Mouse (Mus musculus) intestine, postnatal 0 days (tissue): ENCODE data around the gene Thbs4. TPM values are rescaled to one million over a fixed set of nuclear protein-coding genes. Genes with fewer than 3 reads are reported as not detected.

ENCODE experiments used
- ATAC-seq: fragments of 200-750 bp; cut with Nextera tagmentation; 2 replicates; pipeline ENCODE4 v1.8.0; 2017; ENCODE audit warnings: mild to moderate bottlenecking, moderate TSS enrichment, moderate library complexity
- H3K27ac ChIP-seq: fragments of 300-500 bp; sonication (generic); 2 replicates; pipeline ENCODE4 v1.5.1; 2014; ENCODE audit warnings: mild to moderate bottlenecking, low read depth, low read length, moderate library complexity
- H3K27me3 ChIP-seq: fragments of 300-500 bp; sonication (generic); replicated peaks from 2 replicates; pipeline ENCODE4 v1.6.1; 2014; ENCODE audit warnings: low read length, mixed read lengths; ENCODE audit not compliant: control insufficient read depth, insufficient read depth
- H3K36me3 ChIP-seq: fragments of 300-500 bp; sonication (generic); 2 replicates; pipeline ENCODE4 v1.6.1; 2014; ENCODE audit warnings: mild to moderate bottlenecking, moderate library complexity; ENCODE audit not compliant: control insufficient read depth, insufficient read depth
- H3K4me1 ChIP-seq: fragments of 300-500 bp; sonication (generic); replicated peaks from 2 replicates; pipeline ENCODE4 v1.6.1; 2014; ENCODE audit warnings: antibody characterized with exemption, low read length, mixed read lengths; ENCODE audit not compliant: control insufficient read depth, insufficient read depth
- H3K4me2 ChIP-seq: fragments of 300-500 bp; sonication (generic); replicated peaks from 2 replicates; pipeline ENCODE4 v1.6.1; 2014; ENCODE audit warnings: low read depth, mild to moderate bottlenecking, moderate library complexity
- H3K4me3 ChIP-seq: fragments of 300-500 bp; sonication (generic); 2 replicates; pipeline ENCODE4 v1.5.1; 2014; ENCODE audit warnings: low read depth, low read length
- H3K9ac ChIP-seq: fragments of 300-500 bp; sonication (generic); 2 replicates; pipeline ENCODE4 v1.6.1; 2014; ENCODE audit warnings: mild to moderate bottlenecking, low read depth, low read length
- H3K9me3 ChIP-seq: fragments of 300-500 bp; sonication (generic); 2 replicates; pipeline ENCODE4 v1.6.1; 2016; ENCODE audit warnings: mixed run types; ENCODE audit not compliant: control insufficient read depth
- CTCF ChIP-seq: sonication (generic); IDR thresholded peaks from 2 replicates; pipeline ENCODE4 v1.5.1; 2016; ENCODE audit warnings: low read depth, mild to moderate bottlenecking, control low read depth, antibody characterized with exemption, moderate library complexity
- WGBS: fragments of 180-500 bp; shearing (Covaris S2); extraction: QIAGEN DNeasy Blood & Tissue Kit; methylation state at CpG from one replicate; pipeline ENCODE4 v1.1.7; 2014; 5-methylcytosine and 5-hydroxymethylcytosine counted together
- polyA plus RNA-seq: library from polyadenylated mRNA; unstranded; fragments of >200 nt; fragmentation: Nextera tagmentation; extraction: Ambion mirVana; gene quantifications from 2 replicates; pipeline ENCODE4 v1.2.1, GENCODE M21; 2015

Thbs4 gene
- polyA plus RNA-seq, 1 experiment from 2014 or later = 7.1 TPM

DNA sequence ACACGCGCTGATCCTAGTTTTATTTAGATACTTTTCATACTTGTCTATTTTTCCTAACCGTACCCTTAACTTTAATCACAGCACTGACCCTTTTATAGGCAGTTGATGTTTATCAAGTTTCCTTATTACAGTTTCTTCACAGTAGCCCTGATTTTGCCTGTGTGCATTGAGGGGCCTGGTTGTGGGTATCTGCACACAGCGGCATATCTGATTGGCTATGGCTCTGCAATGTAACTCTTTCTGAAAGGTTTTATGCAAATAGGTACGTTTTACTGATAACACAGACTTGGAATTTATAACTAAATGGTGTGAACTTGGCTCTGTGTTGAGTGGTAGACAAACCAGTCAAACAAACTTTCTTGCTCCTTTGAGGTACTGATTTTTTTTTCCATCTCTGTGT is 23.1 kb downstream of the Thbs4 start:
- no peak overlapping the region for H3K9ac ChIP-seq
- no peak overlapping the region for H3K4me3 ChIP-seq
- H3K36me3 ChIP-seq = no peaks in the 10 kb centered on the region
- H3K9me3 ChIP-seq = no peaks in the 10 kb centered on the region
- H3K4me2 ChIP-seq = no peak overlapping the region
- peak; percentile 43; the same call in 1 of the 2 replicates for ATAC-seq
- no peak overlapping the region for H3K27ac ChIP-seq
- 64% methylated on average over 5 of the region's 5 CpGs for WGBS
- no peaks in the 10 kb centered on the region for H3K27me3 ChIP-seq
- TF ChIP-seq CTCF = no peak
- no peaks in the 10 kb centered on the region for H3K4me1 ChIP-seq

DNA sequence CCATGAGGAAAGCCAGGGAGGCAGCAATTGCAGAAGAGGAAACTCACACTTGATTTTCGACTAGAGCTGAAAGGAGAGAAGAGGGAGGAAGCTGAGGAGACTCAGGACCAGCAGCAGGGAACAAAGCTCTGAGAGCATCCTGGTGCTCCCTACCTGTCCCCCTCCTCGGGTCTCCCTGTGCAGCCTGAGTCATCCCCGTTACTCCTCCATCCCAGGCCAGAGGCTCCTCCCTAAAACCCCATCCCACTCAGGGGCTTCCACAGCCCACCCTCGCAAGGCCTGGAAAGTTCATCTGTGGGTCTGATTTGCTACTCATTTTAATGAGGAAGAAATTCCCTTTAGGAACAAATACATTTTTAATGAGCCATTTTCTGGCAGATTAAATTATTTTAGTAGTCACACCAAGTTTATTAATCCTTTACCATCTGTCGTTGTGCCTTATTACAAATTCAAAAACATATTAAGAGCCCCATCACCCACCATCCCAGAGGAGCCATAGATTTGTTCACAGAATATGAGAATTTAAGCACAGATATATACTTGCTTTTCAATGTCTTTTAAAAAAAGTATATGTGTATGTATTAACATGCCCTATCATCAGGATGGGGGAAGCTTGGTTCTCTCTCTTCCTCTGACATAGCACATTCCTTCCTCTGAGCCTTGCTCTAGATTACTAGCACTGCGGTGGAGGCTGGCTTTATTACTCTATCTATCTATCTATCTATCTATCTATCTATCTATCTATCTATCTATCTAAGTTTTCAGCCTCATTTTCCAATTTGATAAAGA is 29.0 kb downstream of the Thbs4 start:
- Histone ChIP-seq H3K9ac (no peak overlapping the region), H3K27me3 (0 out of 2 replicates have a peak, but pooled peaks cover 3% of the 10 kb centered on the region), H3K4me2 (no peak overlapping the region), H3K27ac (no peak overlapping the region), H3K4me3 (no peak overlapping the region), H3K36me3 (no peaks in the 10 kb centered on the region), H3K4me1 (no peaks in the 10 kb centered on the region), H3K9me3 (no peaks in the 10 kb centered on the region)
- no peak for TF ChIP-seq CTCF
- WGBS = 81% methylated on average over 6 of the region's 6 CpGs
- ATAC-seq = no peak

DNA sequence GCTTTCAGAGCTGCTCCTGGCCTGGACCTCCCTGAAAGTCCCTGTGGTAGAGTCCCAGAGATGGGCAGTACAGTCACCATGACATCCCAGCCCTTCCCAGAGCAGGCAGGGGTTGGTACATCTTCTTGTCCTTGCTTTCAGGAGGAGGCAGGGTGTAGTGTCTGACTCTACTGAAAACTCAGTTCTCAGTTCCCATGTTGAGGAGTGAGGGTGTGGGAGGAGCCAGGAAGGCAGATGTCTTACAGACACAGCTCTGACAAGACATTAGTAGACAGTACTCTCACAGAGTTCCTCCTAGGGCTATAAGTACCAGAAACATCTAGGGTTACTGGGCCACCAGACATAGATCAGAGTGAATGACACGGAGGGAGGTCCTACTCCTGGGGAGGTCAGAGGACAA is 32.3 kb downstream of the Thbs4 start:
- Histone ChIP-seq H3K9me3 (no peaks in the 10 kb centered on the region), H3K27me3 (0 out of 2 replicates have a peak, but pooled peaks cover 3% of the 10 kb centered on the region), H3K36me3 (no peaks in the 10 kb centered on the region), H3K4me3 (no peak overlapping the region), H3K9ac (no peak overlapping the region), H3K27ac (no peak overlapping the region), H3K4me1 (no peaks in the 10 kb centered on the region), H3K4me2 (no peak overlapping the region)
- WGBS = 65% methylated on average over 1 of the region's 1 CpGs
- TF ChIP-seq CTCF = no peak
- ATAC-seq = no peak

DNA sequence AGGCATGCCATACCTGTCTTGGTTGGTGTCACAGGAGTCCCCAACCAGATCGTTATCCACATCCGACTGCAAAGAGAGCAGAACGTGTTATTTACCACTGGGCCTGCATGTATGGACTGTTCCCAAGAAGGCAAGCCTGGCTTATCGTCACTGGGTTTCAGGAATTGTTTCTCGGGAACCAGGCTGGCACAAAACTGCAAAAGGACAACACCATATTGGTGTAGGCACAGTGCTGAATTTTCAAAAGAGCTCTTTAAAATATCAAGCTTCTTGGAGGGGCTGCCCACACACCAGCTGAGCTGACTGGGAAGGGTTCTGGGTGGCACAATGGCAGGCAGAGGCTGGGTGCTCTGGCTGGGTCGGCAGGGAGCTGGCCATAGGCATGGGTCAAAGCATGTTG is 34.1 kb downstream of the Thbs4 start:
- Histone ChIP-seq H3K4me1 (no peaks in the 10 kb centered on the region), H3K9me3 (no peaks in the 10 kb centered on the region), H3K9ac (no peak overlapping the region), H3K4me3 (no peak overlapping the region), H3K4me2 (no peak overlapping the region), H3K27me3 (0 out of 2 replicates have a peak, but pooled peaks cover 3% of the 10 kb centered on the region), H3K36me3 (no peaks in the 10 kb centered on the region), H3K27ac (no peak overlapping the region)
- 87% methylated on average over 6 of the region's 6 CpGs for WGBS
- no peak for TF ChIP-seq CTCF
- ATAC-seq = no peak

DNA sequence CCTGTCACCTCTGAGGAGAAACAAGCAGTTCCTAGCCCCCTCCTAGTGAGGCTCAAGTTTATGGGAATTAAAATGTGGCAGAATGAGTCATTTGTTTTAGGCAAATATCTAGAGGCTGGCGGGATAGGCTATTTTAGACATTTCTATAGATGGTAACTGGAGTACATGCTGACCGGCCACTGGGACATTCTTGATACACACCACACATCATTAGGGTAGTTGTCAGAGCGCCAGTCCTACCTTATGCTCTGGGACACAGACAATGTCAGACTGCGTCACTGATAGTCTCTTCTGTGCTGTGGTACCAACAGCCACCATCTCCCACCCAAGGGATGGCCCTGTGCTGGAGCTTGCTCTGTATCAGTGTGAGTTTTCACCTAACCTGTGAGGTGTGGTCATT is 35.5 kb downstream of the Thbs4 start:
- Histone ChIP-seq H3K27ac (no peak overlapping the region), H3K27me3 (0 out of 2 replicates have a peak, but pooled peaks cover 3% of the 10 kb centered on the region), H3K4me3 (no peak overlapping the region), H3K4me1 (no peaks in the 10 kb centered on the region), H3K9ac (no peak overlapping the region), H3K4me2 (no peak overlapping the region), H3K36me3 (no peaks in the 10 kb centered on the region), H3K9me3 (no peaks in the 10 kb centered on the region)
- no peak for ATAC-seq
- TF ChIP-seq CTCF = no peak
- 80% methylated on average over 4 of the region's 4 CpGs for WGBS

DNA sequence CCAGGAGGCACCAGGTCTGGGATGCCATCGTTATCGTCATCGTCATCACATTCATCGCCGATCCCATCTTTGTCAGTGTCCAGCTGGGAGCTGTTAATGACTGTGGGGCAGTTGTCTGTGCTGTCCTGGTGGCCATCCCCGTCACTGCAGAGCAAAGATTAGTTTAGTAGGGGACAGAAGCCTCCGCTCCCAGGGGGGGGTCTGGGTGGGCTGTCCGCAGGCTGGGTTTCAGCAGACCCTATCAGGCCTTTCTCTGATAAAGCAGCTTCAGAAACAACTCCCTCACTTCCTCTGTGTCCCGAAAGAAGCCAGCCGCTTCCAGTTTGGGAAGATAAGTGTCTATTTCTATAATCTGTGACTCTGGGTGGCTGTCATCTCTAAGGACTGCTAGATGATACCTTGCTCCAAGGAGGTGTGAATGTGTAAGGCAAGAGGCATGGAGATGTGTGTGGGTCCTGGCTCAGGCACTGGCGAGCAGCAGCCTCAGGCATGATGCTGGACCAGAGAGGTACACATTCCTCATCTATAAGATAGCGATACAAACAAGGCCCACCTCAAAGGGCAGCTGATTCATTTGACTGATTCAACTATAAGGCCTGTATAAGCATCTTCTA is 36.5 kb downstream of the Thbs4 start:
- H3K36me3 ChIP-seq = no peaks in the 10 kb centered on the region
- H3K4me1 ChIP-seq = no peaks in the 10 kb centered on the region
- 82% methylated on average over 12 of the region's 12 CpGs for WGBS
- ATAC-seq = no peak
- no peak overlapping the region for H3K4me2 ChIP-seq
- H3K9me3 ChIP-seq = no peaks in the 10 kb centered on the region
- 0 out of 2 replicates have a peak, but pooled peaks cover 3% of the 10 kb centered on the region for H3K27me3 ChIP-seq
- H3K27ac ChIP-seq = no peak overlapping the region
- TF ChIP-seq CTCF = no peak
- H3K4me3 ChIP-seq = no peak overlapping the region
- no peak overlapping the region for H3K9ac ChIP-seq
